Mouse (Mus musculus) cerebellum, adult 2 months (tissue): ENCODE results near the gene Mark2. TPM values are rescaled to one million over a fixed set of nuclear protein-coding genes. Genes with fewer than 3 reads are reported as not detected.

Experiments
- DNase-seq, 2 experiments: peaks; one replicate each; pipeline ENCODE4 v3.0.0; 2021
- H3K27ac ChIP-seq: fragments of 200-500 bp; 2 replicates; pipeline ENCODE4 v1.5.1; 2012; ENCODE audit warnings: low read length, control low read depth, inconsistent platforms; ENCODE audit not compliant: insufficient read depth
- H3K27me3 ChIP-seq: fragments of 200-500 bp; 2 replicates; pipeline ENCODE4 v1.6.1; 2012; ENCODE audit warnings: inconsistent platforms, mild to moderate bottlenecking, low read length, moderate library complexity; ENCODE audit not compliant: control insufficient read depth, insufficient read depth
- H3K4me1 ChIP-seq: fragments of 200-500 bp; 2 replicates; pipeline ENCODE4 v1.6.1; 2011; ENCODE audit warnings: low read length; ENCODE audit not compliant: control insufficient read depth, insufficient read depth
- H3K4me3 ChIP-seq: fragments of 200-500 bp; replicated peaks from 2 replicates; pipeline ENCODE3; 2011; ENCODE audit warnings: mild to moderate bottlenecking, low read depth, low read length, control low read depth; ENCODE audit not compliant: insufficient read depth
- CTCF ChIP-seq: fragments of 200-500 bp; IDR thresholded peaks from 2 replicates; pipeline ENCODE4 v1.5.1; 2011; ENCODE audit warnings: low read depth, mild to moderate bottlenecking, control low read depth, low read length, moderate library complexity, borderline replicate concordance; ENCODE audit not compliant: insufficient read depth
- POLR2A ChIP-seq: fragments of 200-500 bp; IDR thresholded peaks from 2 replicates; pipeline ENCODE4 v1.6.1; 2011; ENCODE audit warnings: low read length, control low read depth, borderline replicate concordance; ENCODE audit not compliant: insufficient read depth
- WGBS: fragments of 180-500 bp; shearing (Covaris S2); methylation state at CpG from one replicate; pipeline ENCODE4 v1.1.7; 2018; 5-methylcytosine and 5-hydroxymethylcytosine counted together
- polyA plus RNA-seq: library from polyadenylated mRNA; depleted of rRNA; stranded (reverse); fragments of >200 nt; gene quantifications from 2 replicates; pipeline ENCODE4 v1.2.3, GENCODE M21; 2012

Gene Mark2
- polyA plus RNA-seq, 1 experiment = 76.2 TPM

DNA sequence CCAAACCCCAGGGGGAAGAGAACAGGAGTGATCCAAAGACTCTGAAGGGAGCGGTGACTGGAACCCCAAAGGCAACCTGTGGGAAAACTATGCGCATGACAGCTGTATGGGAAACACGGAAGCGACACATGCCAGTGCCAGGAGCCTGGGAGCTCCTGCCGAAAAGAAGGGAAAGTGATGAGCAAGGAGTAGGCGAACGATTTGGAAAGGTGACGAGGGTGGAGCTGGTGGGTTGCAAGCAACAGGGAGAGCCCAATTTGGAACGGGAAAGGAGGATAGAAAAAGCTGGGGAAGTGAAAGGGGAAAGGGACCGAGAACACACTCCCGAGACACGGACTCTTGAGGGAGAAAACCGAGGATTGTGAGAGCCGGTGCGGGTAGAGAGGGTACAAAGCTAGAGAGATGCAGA, 1.3 kb downstream of the Mark2 start:
- 0 out of 2 replicates have a peak overlapping the region, but pooled peaks have one; percentile 46 for H3K27ac ChIP-seq
- H3K4me3 ChIP-seq = peak overlapping the region; percentile 94
- TF ChIP-seq CTCF (no peak), POLR2A (no peak)
- H3K4me1 ChIP-seq = peaks cover 21% of the 10 kb centered on the region
- DNase-seq = peak; percentile 31 to 36
- 0% methylated on average over 15 of the region's 15 CpGs for WGBS
- H3K27me3 ChIP-seq = no peaks in the 10 kb centered on the region

DNA sequence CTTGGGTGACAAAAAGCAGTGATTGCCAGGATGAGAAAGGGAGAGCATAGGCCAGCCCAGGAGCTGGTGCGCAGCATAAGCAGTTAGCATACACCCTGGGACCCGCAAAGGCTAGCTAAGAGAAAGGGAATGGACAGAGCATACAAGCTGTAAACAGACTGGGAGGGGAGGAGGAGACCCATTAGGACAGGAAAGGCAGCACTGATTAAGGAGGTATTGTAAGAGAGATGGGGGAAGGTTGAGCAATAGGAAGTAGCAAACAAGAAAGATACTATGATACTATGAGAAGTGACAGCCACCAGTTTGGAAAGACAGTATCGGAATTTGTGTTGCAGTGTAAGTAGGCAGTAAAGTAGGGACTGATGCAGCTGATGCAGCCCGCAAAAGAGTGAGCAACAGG, 1.8 kb downstream of the Mark2 start:
- DNase-seq = no peak
- H3K27me3 ChIP-seq = no peaks in the 10 kb centered on the region
- 13% methylated on average over 4 of the region's 4 CpGs for WGBS
- peaks cover 21% of the 10 kb centered on the region for H3K4me1 ChIP-seq
- TF ChIP-seq POLR2A = no peak
- TF ChIP-seq CTCF = no peak
- peak overlapping the region; percentile 94 for H3K4me3 ChIP-seq
- no peak overlapping the region for H3K27ac ChIP-seq

DNA sequence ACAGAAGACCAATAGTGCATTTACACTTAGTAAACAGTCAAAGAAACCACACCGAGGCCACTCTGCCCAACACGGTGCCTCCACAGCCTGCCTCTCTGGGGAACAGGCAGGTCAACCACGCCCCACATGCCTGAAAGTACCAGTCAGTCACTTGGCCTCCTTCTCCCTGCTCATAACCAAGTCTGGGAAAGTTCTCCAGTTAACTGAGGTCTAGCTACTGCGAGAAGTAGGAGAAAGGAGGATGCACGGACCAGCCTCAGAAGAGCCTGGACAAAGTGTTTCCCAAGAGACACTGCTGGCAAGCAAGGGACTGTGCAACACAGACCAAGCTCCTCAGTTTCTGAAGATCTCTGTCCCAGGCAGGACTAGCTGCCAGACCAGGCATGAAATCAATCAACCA, 2.6 kb downstream of the Mark2 start:
- Histone ChIP-seq H3K27me3 (no peaks in the 10 kb centered on the region), H3K27ac (no peak overlapping the region), H3K4me1 (peaks cover 21% of the 10 kb centered on the region), H3K4me3 (peak overlapping the region; percentile 12)
- WGBS = 12% methylated on average over 5 of the region's 5 CpGs
- DNase-seq = no peak
- no peak for TF ChIP-seq CTCF
- TF ChIP-seq POLR2A = no peak

DNA sequence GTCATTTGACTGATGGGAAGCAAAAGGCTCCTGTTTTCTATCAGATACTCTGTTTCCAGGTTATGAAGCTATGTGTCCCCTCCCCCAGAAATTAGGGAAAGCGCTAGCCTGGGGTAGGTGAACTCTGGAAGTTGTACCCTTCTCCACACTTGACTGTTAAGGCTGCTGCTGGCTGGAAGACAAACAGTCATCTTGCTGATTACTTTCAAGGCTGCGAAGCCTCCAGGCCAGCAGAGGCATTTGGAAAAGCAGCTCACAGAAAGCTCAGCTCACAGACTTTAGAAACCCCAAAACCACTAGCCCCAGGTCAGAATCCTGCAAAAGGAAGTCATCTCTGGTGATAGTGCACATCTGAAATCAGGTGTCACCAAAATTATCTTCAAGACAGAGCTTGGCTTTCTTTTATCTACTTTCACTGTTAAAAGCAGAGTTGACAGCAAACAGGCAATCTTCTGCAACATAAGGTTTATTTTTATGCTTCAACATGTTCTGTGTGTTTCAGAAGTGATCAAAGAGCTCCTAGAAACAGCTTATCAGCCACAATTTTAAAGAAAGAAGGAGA, 3.8 kb downstream of the Mark2 start:
- Histone ChIP-seq H3K27me3 (no peaks in the 10 kb centered on the region), H3K4me3 (no peak overlapping the region), H3K4me1 (peaks cover 21% of the 10 kb centered on the region), H3K27ac (no peak overlapping the region)
- TF ChIP-seq CTCF = no peak
- TF ChIP-seq POLR2A = no peak
- no peak for DNase-seq
- WGBS = 64% methylated on average over 2 of the region's 2 CpGs

DNA sequence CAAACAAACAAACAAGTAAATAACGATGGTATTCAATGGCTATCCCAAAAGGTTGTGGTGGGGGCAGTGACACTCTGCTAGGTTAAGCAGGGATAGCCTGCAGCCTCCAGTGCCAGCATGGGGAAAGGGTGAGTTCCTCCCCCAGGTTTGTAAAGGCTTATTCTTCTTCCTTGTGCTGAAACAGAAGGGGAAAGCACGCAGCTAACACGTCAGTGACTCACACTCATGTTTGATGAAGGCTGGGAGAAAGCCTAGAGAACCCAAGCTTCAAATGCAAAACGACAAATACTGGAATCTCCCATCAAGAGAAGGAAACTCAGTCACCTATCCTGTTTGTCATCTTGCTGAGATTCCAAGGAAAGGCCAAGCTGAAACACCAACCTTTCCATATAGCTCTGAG, 6.0 kb downstream of the Mark2 start:
- WGBS = 51% methylated on average over 4 of the region's 4 CpGs
- no peak for DNase-seq
- H3K27me3 ChIP-seq = no peaks in the 10 kb centered on the region
- no peak overlapping the region for H3K4me3 ChIP-seq
- H3K4me1 ChIP-seq = peaks cover 21% of the 10 kb centered on the region
- no peak overlapping the region for H3K27ac ChIP-seq
- TF ChIP-seq POLR2A (no peak), CTCF (no peak)

DNA sequence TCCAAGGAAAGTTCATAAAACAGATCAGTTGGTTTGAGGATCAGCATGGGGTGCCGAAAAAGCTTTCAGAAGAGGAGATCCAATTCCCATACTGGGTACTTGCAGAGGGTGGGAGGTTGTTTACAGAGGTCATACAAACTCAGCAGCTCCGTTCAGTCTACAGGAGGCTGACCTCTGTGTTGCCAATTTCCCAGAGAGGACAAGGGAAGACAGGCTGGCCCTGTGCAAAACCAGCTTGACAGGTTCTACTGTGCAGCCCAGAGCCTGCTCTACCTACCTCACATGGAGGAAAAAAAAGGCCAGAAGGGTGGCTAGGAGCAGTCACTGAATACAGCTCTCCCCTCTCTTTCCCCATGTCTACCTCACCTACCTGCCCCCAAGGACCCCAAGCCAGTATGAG, 7.6 kb downstream of the Mark2 start:
- TF ChIP-seq CTCF (no peak), POLR2A (no peak)
- Histone ChIP-seq H3K4me1 (peaks cover 12% of the 10 kb centered on the region), H3K4me3 (no peak overlapping the region), H3K27ac (no peak overlapping the region), H3K27me3 (no peaks in the 10 kb centered on the region)
- no peak for DNase-seq
- WGBS = 64% methylated on average over 2 of the region's 2 CpGs

DNA sequence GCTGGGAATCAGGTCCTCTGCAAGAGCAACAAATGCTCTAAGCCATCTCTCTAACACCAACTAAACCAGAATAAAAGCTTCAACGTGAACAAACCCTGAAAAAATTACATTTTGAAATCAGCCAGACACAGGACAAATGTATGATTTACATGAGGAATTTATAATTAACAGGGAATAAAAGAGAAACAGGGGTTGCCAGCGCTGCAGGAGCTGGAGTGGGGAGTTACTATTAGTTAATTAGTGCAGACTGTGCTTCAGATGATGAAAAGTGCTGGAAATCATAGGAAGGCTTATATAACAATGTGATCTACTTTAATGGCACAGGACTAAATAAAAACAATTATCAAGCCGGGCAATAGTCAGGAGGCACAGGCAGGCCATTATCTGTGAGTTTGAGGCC, 20.3 kb downstream of the Mark2 start:
- 77% methylated on average over 3 of the region's 3 CpGs for WGBS

DNA sequence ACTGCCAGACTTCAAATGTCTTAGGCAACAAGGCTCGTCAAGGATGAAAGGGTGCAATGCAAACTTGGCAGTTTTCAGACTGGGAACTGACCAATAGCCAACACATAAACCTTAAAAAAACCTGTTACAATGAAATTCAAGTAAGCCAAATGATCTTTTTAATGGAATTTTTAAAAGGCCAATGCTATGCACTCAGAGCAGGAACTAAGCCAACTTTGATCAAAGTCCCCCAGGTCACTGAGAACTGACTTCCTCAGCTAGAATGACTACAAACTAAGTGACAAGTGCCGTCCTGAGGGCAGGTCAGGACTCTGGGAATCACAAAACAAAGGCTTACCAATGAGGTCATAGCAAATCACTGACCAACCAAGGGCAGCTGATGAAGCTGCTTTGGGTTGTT, 21.5 kb downstream of the Mark2 start:
- WGBS = 41% methylated on average over 2 of the region's 2 CpGs
- no peaks in the 10 kb centered on the region for H3K27me3 ChIP-seq
- DNase-seq = no peak
- no peak overlapping the region for H3K4me3 ChIP-seq
- TF ChIP-seq POLR2A (no peak), CTCF (no peak)
- H3K27ac ChIP-seq = no peak overlapping the region
- H3K4me1 ChIP-seq = peaks cover 2% of the 10 kb centered on the region

More for the DNA sequence above, 20.3 kb downstream of the Mark2 start:
- DNase-seq = no peak
- H3K27ac ChIP-seq = no peak overlapping the region
- H3K4me3 ChIP-seq = no peak overlapping the region
- no peaks in the 10 kb centered on the region for H3K27me3 ChIP-seq
- TF ChIP-seq POLR2A = no peak
- no peak for TF ChIP-seq CTCF
- no peaks in the 10 kb centered on the region; the same call in 1 of the 2 replicates for H3K4me1 ChIP-seq
